Mouse (Mus musculus) MEL (cell line): Measurements from ENCODE around the gene Krt83. TPM values are rescaled to one million over a fixed set of nuclear protein-coding genes. Genes with fewer than 3 reads are reported as not detected.

Experiments
- DNase-seq: peaks from one replicate; pipeline ENCODE4 v3.0.0; 2011; ENCODE audit warnings: low read depth, low spot score
- H3K27ac ChIP-seq: 2 replicates; pipeline ENCODE4 v1.5.1; 2012; ENCODE audit warnings: low read depth, mild to moderate bottlenecking, control low read depth, low read length, moderate library complexity; ENCODE audit not compliant: control insufficient read depth
- H3K27me3 ChIP-seq, 2 experiments: fragments of 150-350 bp in 1 of 2; sonication (generic) in 1 of 2; 2 replicates each; pipeline ENCODE4 v1.6.1; 2012; ENCODE audit warnings: low read length in 2 of 2, mild to moderate bottlenecking in 2 of 2, improper control_type of control experiment in 1 of 2, moderate library complexity in 1 of 2; ENCODE audit not compliant: insufficient read depth in 2 of 2, control insufficient read depth in 1 of 2
- H3K36me3 ChIP-seq, 2 experiments: 2 replicates each; pipeline ENCODE4 v1.6.1; 2012 to 2014; ENCODE audit warnings: low read length in 2 of 2, improper control_type of control experiment in 1 of 2, inconsistent platforms in 1 of 2, mild to moderate bottlenecking in 1 of 2; ENCODE audit not compliant: insufficient read depth in 2 of 2, control insufficient read depth in 1 of 2
- H3K4me1 ChIP-seq, 2 experiments: fragments of 150-350 bp in 1 of 2; sonication (generic) in 1 of 2; 2 replicates each; pipeline ENCODE4 v1.6.1; 2012; ENCODE audit warnings: low read length in 2 of 2, improper control_type of control experiment in 1 of 2, mild to moderate bottlenecking in 1 of 2; ENCODE audit not compliant: insufficient read depth in 2 of 2, control insufficient read depth in 1 of 2
- H3K4me3 ChIP-seq, 2 experiments: fragments of 150-350 bp in 1 of 2; sonication (generic) in 1 of 2; 2 replicates each; pipeline ENCODE4 v1.5.1; 2012; ENCODE audit warnings: low read depth in 2 of 2, low read length in 2 of 2, mild to moderate bottlenecking in 2 of 2, moderate library complexity in 2 of 2, control low read depth in 1 of 2, improper control_type of control experiment in 1 of 2; ENCODE audit not compliant: control insufficient read depth in 1 of 2, insufficient read depth in 1 of 2
- H3K79me2 ChIP-seq: 2 replicates; pipeline ENCODE4 v1.6.1; 2012; ENCODE audit warnings: mild to moderate bottlenecking, low read length, moderate library complexity; ENCODE audit not compliant: control insufficient read depth, poor library complexity, insufficient read depth
- H3K9ac ChIP-seq: 2 replicates; pipeline ENCODE4 v1.6.1; 2012; ENCODE audit warnings: low read depth, mild to moderate bottlenecking, control low read depth, low read length, moderate library complexity; ENCODE audit not compliant: control insufficient read depth, poor library complexity, severe bottlenecking
- H3K9me3 ChIP-seq: fragments of 150-350 bp; sonication (generic); replicated peaks from 2 replicates; pipeline ENCODE4 v1.6.1; 2012; ENCODE audit warnings: mild to moderate bottlenecking, low read length, improper control_type of control experiment, moderate library complexity; ENCODE audit not compliant: insufficient read depth
- BHLHE40 ChIP-seq: IDR thresholded peaks from 2 replicates; pipeline ENCODE4 v1.6.1; 2012; ENCODE audit warnings: low read depth, mild to moderate bottlenecking, inconsistent platforms, low read length, improper control_type of control experiment, borderline replicate concordance
- CHD1 ChIP-seq: IDR thresholded peaks from 2 replicates; pipeline ENCODE4 v1.6.1; 2012; ENCODE audit warnings: low read depth, mild to moderate bottlenecking, inconsistent platforms, low read length, improper control_type of control experiment
- CHD2 ChIP-seq: IDR thresholded peaks from 2 replicates; pipeline ENCODE4 v1.6.1; 2011; ENCODE audit warnings: low read length, improper control_type of control experiment
- EP300 ChIP-seq, 2 experiments: IDR thresholded peaks; 2 replicates each; pipeline ENCODE4 v1.6.1; 2011; ENCODE audit warnings: improper control_type of control experiment in 2 of 2, low read length in 2 of 2, low read depth in 1 of 2, mild to moderate bottlenecking in 1 of 2
- ETS1 ChIP-seq: IDR thresholded peaks from 2 replicates; pipeline ENCODE4 v1.6.1; 2012; ENCODE audit warnings: low read depth, mild to moderate bottlenecking, inconsistent platforms, low read length, improper control_type of control experiment, moderate library complexity
- GATA1 ChIP-seq: IDR thresholded peaks from 2 replicates; pipeline ENCODE4 v1.6.1; 2011; ENCODE audit warnings: low read depth, low read length, improper control_type of control experiment
- HCFC1 ChIP-seq: IDR thresholded peaks from 2 replicates; pipeline ENCODE4 v1.6.1; 2012; ENCODE audit warnings: low read depth, mild to moderate bottlenecking, inconsistent platforms, low read length, improper control_type of control experiment, moderate library complexity
- JUND ChIP-seq: IDR thresholded peaks from 2 replicates; pipeline ENCODE4 v1.6.1; 2011; ENCODE audit warnings: low read depth, mild to moderate bottlenecking, improper control_type of control experiment, low read length
- MAFK ChIP-seq: IDR thresholded peaks from 2 replicates; pipeline ENCODE4 v1.6.1; 2011; ENCODE audit warnings: low read depth, mild to moderate bottlenecking, low read length, improper control_type of control experiment, borderline replicate concordance
- MXI1 ChIP-seq: IDR thresholded peaks from 2 replicates; pipeline ENCODE4 v1.6.1; 2011; ENCODE audit warnings: mild to moderate bottlenecking, low read depth, low read length, improper control_type of control experiment
- MYB ChIP-seq: IDR thresholded peaks from 2 replicates; pipeline ENCODE4 v1.6.1; 2011; ENCODE audit warnings: mild to moderate bottlenecking, low read depth, low read length, improper control_type of control experiment
- MYC ChIP-seq: IDR thresholded peaks from 2 replicates; pipeline ENCODE4 v1.6.1; 2011; ENCODE audit warnings: low read depth, mild to moderate bottlenecking, low read length, improper control_type of control experiment, moderate library complexity
- NELFE ChIP-seq: IDR thresholded peaks from 2 replicates; pipeline ENCODE4 v1.6.1; 2011; ENCODE audit warnings: low read depth, low read length, improper control_type of control experiment
- POLR2AphosphoS5 ChIP-seq: IDR thresholded peaks from 2 replicates; pipeline ENCODE4 v1.6.1; 2012; ENCODE audit warnings: low read depth, borderline replicate concordance, mild to moderate bottlenecking, inconsistent platforms, low read length, moderate library complexity, mixed read lengths
- RCOR1 ChIP-seq: IDR thresholded peaks from 2 replicates; pipeline ENCODE4 v1.6.1; 2012; ENCODE audit warnings: low read depth, mild to moderate bottlenecking, inconsistent platforms, low read length, improper control_type of control experiment
- SIN3A ChIP-seq: IDR thresholded peaks from 2 replicates; pipeline ENCODE4 v1.6.1; 2012; ENCODE audit warnings: low read length, improper control_type of control experiment, inconsistent platforms
- SMC3 ChIP-seq: IDR thresholded peaks from 2 replicates; pipeline ENCODE4 v1.6.1; 2011; ENCODE audit warnings: low read depth, low read length, improper control_type of control experiment
- TAL1 ChIP-seq: IDR thresholded peaks from 2 replicates; pipeline ENCODE4 v1.6.1; 2012; ENCODE audit warnings: mild to moderate bottlenecking, inconsistent platforms, low read length, moderate library complexity, mixed read lengths
- TBP ChIP-seq: IDR thresholded peaks from 2 replicates; pipeline ENCODE4 v1.8.0; 2011; ENCODE audit warnings: low read depth, low read length, improper control_type of control experiment
- TCF12 ChIP-seq: IDR thresholded peaks from 2 replicates; pipeline ENCODE4 v1.6.1; 2014; ENCODE audit warnings: low read depth, mild to moderate bottlenecking, inconsistent platforms, low read length, improper control_type of control experiment, moderate library complexity
- UBTF ChIP-seq: IDR thresholded peaks from 2 replicates; pipeline ENCODE4 v1.6.1; 2012; ENCODE audit warnings: low read depth, mild to moderate bottlenecking, inconsistent platforms, low read length, improper control_type of control experiment, moderate library complexity, borderline replicate concordance; ENCODE audit not compliant: insufficient read depth
- USF1 ChIP-seq: IDR thresholded peaks from 2 replicates; pipeline ENCODE4 v1.6.1; 2014; ENCODE audit warnings: low read depth, mild to moderate bottlenecking, inconsistent platforms, low read length, improper control_type of control experiment, moderate library complexity
- USF2 ChIP-seq, 2 experiments: IDR thresholded peaks; 2 replicates each; pipeline ENCODE4 v1.6.1; 2011 to 2012; ENCODE audit warnings: improper control_type of control experiment in 2 of 2, low read length in 2 of 2, borderline replicate concordance in 1 of 2, inconsistent platforms in 1 of 2, low read depth in 1 of 2, mild to moderate bottlenecking in 1 of 2; ENCODE audit not compliant: insufficient read depth in 1 of 2
- ZC3H11A ChIP-seq: IDR thresholded peaks from 2 replicates; pipeline ENCODE4 v1.6.1; 2012; ENCODE audit warnings: low read depth, mild to moderate bottlenecking, inconsistent platforms, low read length, improper control_type of control experiment
- ZKSCAN1 ChIP-seq: IDR thresholded peaks from 2 replicates; pipeline ENCODE4 v1.6.1; 2012; ENCODE audit warnings: low read depth, mild to moderate bottlenecking, inconsistent platforms, low read length, improper control_type of control experiment, moderate library complexity
- ZMIZ1 ChIP-seq: IDR thresholded peaks from 2 replicates; pipeline ENCODE4 v1.6.1; 2012; ENCODE audit warnings: low read depth, mild to moderate bottlenecking, inconsistent platforms, low read length, improper control_type of control experiment, moderate library complexity
- ZNF384 ChIP-seq: IDR thresholded peaks from 2 replicates; pipeline ENCODE4 v1.6.1; 2012; ENCODE audit warnings: low read depth, mild to moderate bottlenecking, inconsistent platforms, low read length, improper control_type of control experiment
- polyA plus RNA-seq, 2 experiments: library from polyadenylated mRNA; stranded (reverse) in 1 of 2; unstranded in 1 of 2; fragments of >175 nt in 1 of 2; fragments of >200 nt in 1 of 2; gene quantifications; 2 replicates each; pipeline versions ENCODE4 v1.2.1 to v1.2.4; 2012; ENCODE audit warnings: low replicate concordance in 2 of 2, low read depth in 1 of 2; ENCODE audit not compliant: insufficient read length in 2 of 2, insufficient read depth in 1 of 2, missing spikeins in 1 of 2
- total RNA-seq: library from RNA; depleted of rRNA; stranded (reverse); fragments of 300-350 nt; gene quantifications from 2 replicates; pipeline ENCODE4 v1.2.3, GENCODE M21; 2012

The Krt83 gene
- total and polyA plus RNA-seq, 3 experiments = not detected

DNA sequence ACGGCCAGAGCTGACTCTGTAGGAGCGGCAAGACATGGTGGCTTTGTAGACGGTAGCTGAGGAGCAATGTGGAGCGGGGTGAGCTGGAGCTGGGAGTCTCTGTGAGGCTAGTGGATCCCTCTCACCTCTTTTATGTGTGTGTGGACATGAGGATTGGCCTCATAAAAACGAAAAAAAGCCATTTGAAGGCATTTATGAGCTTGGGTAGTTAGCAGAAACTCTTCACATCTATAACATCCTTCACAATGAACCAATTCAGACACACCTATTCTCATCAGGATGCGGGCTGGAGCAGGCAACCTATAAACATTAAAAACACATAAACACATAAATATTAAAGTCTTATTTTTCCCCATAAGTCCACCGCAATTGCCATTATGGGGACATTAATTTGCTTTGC, 41.4 kb upstream of the Krt83 start, which contains the start of gene Krt84:
Krt84 (minus strand) TSS at position 101 of the 400 bp plus-strand sequence.
- Histone ChIP-seq H3K79me2 (no peaks in the 10 kb centered on the region), H3K27ac (no peak within 1 kb of the TSS), H3K9me3 (no peaks in the 10 kb centered on the region), H3K9ac (no peak within 1 kb of the TSS), H3K4me3 (no peak within 1 kb of the TSS), H3K4me1 (no peaks in the 10 kb centered on the region), H3K27me3 (no peaks in the 10 kb centered on the region), H3K36me3 (no peaks in the 10 kb centered on the region)
- no peak for DNase-seq
- TF ChIP-seq SMC3 (no peak), RCOR1 (no peak), MAFK (no peak), ZMIZ1 (no peak), POLR2AphosphoS5 (no peak), TBP (no peak), UBTF (no peak), MXI1 (no peak), TCF12 (no peak), CHD1 (no peak), JUND (no peak), ZC3H11A (no peak), USF1 (no peak), ETS1 (no peak), MYC (no peak), HCFC1 (no peak), ZNF384 (no peak)

DNA sequence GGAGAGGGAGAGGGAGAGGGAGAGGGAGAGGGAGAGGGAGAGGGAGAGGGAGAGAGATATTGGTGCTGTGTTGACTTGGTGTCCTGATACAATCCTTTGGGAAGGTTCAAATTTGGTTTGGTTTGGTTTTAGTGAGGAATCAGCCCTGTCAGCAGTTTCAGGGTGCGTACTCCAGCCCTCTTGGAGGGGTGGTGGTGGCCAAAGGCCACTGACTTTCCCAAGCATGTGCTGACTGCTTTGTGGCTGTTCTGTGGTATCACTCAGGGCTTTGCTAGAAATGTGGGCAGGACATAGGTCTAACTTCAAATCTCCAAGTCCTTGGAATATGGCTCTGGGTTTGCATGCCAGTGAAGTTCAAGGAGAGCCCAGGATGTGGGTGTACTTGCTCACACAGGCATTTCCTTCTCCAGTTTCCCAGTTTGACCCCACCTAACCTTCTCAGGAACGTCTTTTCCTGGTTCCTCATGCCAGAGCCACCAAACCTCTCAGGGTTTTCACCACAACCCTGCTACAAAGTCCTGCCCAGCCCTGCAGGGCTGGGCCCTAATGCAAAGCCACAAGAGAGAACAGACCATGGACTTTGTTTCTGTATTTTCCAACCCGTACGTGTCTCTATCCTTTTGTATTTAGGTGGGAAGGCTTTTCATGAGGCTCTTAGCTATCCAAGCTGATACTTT, 31.4 kb upstream of the Krt83 start:
- Histone ChIP-seq H3K9ac (no peak overlapping the region), H3K27ac (no peak overlapping the region), H3K9me3 (no peaks in the 10 kb centered on the region), H3K4me1 (no peaks in the 10 kb centered on the region), H3K79me2 (no peaks in the 10 kb centered on the region), H3K36me3 (no peaks in the 10 kb centered on the region), H3K4me3 (no peak overlapping the region), H3K27me3 (no peaks in the 10 kb centered on the region)
- no peak for DNase-seq
- TF ChIP-seq EP300 (IDR thresholded peaks at IDR 0.05; ENCODE audit: low read depth in 1 of 2, low read length in 2 of 2) (no peak), ZC3H11A (no peak), BHLHE40 (no peak), USF1 (no peak), USF2 (IDR thresholded peaks at IDR 0.05; ENCODE audit: borderline replicate concordance in 1 of 2, insufficient read depth in 1 of 2, low read depth in 1 of 2, low read length in 2 of 2) (no peak), MAFK (no peak), GATA1 (no peak), NELFE (no peak), CHD1 (no peak), ZMIZ1 (no peak), TAL1 (no peak), ETS1 (no peak), MYB (no peak), MXI1 (no peak), SIN3A (no peak), CHD2 (no peak), ZKSCAN1 (no peak)
